Mouse (Mus musculus): ENCODE results near the gene Stk25. TPM values are rescaled to one million over a fixed set of nuclear protein-coding genes. Genes with fewer than 3 reads are reported as not detected.

The Stk25 gene
- polyA plus RNA-seq, 1 experiment from 2014 or later = 171 TPM

DNA sequence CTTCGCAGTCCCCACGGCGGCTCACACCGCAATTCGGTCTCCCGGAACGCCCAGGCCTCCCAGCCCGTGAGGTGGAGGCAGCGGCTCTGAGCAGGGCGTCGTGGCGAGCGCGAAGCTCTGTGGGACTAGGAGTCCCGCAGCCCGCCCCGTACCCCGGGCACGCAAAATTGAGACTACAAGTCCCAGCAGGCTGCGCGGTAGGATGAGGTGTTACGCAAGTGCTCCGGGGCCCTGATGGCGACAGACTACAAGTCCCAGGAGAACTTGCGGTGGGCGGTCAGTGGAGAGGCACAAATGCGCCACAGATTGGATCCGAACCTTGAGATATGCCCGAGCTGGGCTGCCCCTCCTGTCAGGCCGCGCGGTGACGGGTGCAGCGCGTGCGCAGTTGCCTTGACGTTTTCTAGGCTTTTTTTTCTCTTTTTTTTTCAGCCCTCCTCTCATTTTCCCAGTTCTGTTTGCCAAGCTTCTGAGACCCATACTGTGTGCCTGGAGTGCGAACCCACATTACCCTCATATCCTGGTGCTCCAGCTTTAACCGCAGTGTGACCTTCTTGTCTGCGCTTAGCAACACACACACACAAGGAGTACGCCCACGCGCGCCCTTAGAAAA, 22.8 kb downstream of the Stk25 start:
- peak; percentile 99 for ATAC-seq (ENCODE audit: insufficient number of reproducible peaks, insufficient read depth, low FRiP score, low read depth)
- Histone ChIP-seq H3K36me3 (ENCODE audit: control insufficient read depth, insufficient read depth, low read length) (no peaks in the 10 kb centered on the region; the same call in 1 of the 2 replicates), H3K4me2 (replicated peaks; ENCODE audit: low read depth, low read length) (peak overlapping the region; percentile 85), H3K9ac (replicated peaks; ENCODE audit: low read depth, low read length) (peak overlapping the region; percentile 74), H3K27ac (ENCODE audit: low read length) (peak overlapping the region; percentile 90), H3K4me3 (ENCODE audit: low read depth, low read length) (peak overlapping the region; percentile 91), H3K4me1 (ENCODE audit: control insufficient read depth, insufficient read depth, low read length) (peaks cover 11% of the 10 kb centered on the region; the same call in 1 of the 2 replicates), H3K27me3 (ENCODE audit: control insufficient read depth, insufficient read depth, low read length) (no peaks in the 10 kb centered on the region), H3K9me3 (ENCODE audit: control insufficient read depth, low read depth, low read length) (no peaks in the 10 kb centered on the region)
- 1% methylated on average over 44 of the region's 44 CpGs for WGBS

DNA sequence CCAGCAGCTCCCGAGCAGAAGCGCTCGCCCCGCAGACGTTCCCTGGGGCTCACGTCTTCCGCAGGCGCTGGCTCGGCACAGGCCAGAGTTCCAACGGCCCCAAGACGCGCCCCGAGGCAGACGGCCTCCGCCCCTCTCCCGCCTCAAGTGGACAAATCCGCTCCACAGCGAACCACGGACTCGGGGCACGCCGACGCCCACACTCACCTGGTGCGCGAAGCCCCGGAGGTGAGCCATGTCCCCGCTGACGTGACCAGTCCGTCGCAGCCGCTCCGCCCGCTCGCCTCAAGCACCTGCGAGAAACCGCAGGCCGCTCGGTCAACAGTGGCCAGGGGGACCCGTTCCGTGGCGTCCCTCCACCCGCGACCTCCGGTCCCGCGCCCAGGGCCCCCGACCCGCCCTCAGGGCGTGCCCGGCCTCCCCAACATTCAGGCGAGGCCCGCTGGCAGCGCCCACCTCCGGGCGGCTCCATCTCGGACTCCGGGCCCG, 23.3 kb downstream of the Stk25 start:
- Histone ChIP-seq H3K4me1 (ENCODE audit: control insufficient read depth, insufficient read depth, low read length) (peaks cover 11% of the 10 kb centered on the region; the same call in 1 of the 2 replicates), H3K27me3 (ENCODE audit: control insufficient read depth, insufficient read depth, low read length) (no peaks in the 10 kb centered on the region), H3K4me2 (replicated peaks; ENCODE audit: low read depth, low read length) (peak overlapping the region; percentile 85), H3K27ac (ENCODE audit: low read length) (peak overlapping the region; percentile 90), H3K4me3 (ENCODE audit: low read depth, low read length) (peak overlapping the region; percentile 91), H3K9ac (replicated peaks; ENCODE audit: low read depth, low read length) (peak overlapping the region; percentile 74), H3K36me3 (ENCODE audit: control insufficient read depth, insufficient read depth, low read length) (no peaks in the 10 kb centered on the region; the same call in 1 of the 2 replicates), H3K9me3 (ENCODE audit: control insufficient read depth, low read depth, low read length) (no peaks in the 10 kb centered on the region)
- under 1% methylated on average over 58 of the region's 58 CpGs for WGBS
- peak; percentile 64 for ATAC-seq (ENCODE audit: insufficient number of reproducible peaks, insufficient read depth, low FRiP score, low read depth)

DNA sequence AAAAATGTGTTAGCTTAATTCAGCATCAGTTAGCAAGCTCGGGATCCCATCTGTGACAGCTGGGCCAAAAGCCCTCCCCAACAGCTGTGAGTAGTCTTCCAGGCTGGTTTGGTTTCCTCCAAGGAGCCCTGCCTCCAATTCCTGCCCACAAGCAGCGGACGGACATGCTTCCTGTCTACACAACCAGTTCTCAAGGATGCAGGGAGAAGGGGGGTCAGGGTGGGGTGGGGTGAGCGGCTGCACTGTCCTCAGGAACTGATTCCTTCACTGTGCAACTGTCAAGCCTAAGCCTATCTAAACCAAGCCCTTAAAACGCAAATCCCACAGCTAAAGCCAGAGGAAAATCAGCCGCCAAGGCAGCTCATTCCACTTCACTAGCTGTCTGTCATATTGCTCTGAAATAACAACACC, 24.0 kb downstream of the Stk25 start:
- Histone ChIP-seq H3K9ac (replicated peaks; ENCODE audit: low read depth, low read length) (peak overlapping the region; percentile 74), H3K4me3 (ENCODE audit: low read depth, low read length) (peak overlapping the region; percentile 91), H3K27me3 (ENCODE audit: control insufficient read depth, insufficient read depth, low read length) (no peaks in the 10 kb centered on the region), H3K9me3 (ENCODE audit: control insufficient read depth, low read depth, low read length) (no peaks in the 10 kb centered on the region), H3K36me3 (ENCODE audit: control insufficient read depth, insufficient read depth, low read length) (no peaks in the 10 kb centered on the region; the same call in 1 of the 2 replicates), H3K4me2 (replicated peaks; ENCODE audit: low read depth, low read length) (peak overlapping the region; percentile 85), H3K27ac (ENCODE audit: low read length) (peak overlapping the region; percentile 90; the same call in 1 of the 2 replicates), H3K4me1 (ENCODE audit: control insufficient read depth, insufficient read depth, low read length) (peaks cover 11% of the 10 kb centered on the region; the same call in 1 of the 2 replicates)
- WGBS = under 1% methylated on average over 6 of the region's 6 CpGs
- no peak; the same call in 1 of the 2 replicates for ATAC-seq (ENCODE audit: insufficient number of reproducible peaks, insufficient read depth, low FRiP score, low read depth)

DNA sequence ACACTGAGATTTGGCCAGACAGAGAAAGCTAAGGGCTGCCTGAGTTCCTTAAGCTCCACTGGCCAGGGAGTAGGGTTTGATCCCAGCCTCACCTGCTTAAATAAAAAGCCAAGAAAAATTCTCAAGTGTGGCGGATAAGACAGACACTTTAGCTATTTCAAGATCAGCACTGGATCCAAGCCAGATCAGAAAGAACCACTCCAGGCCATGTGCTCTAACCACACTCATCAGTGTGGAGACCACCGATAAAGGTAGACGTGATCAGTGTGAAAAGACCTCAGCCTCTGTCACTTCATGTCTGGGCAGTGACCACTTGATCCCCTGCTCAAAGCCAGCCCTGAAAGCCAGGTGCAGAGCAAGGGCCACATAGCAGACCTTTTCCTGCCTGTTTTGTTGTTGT, 25.7 kb downstream of the Stk25 start:
- no peak for ATAC-seq (ENCODE audit: insufficient number of reproducible peaks, insufficient read depth, low FRiP score, low read depth)
- Histone ChIP-seq H3K36me3 (ENCODE audit: control insufficient read depth, insufficient read depth, low read length) (peaks cover 6% of the 10 kb centered on the region), H3K4me3 (ENCODE audit: low read depth, low read length) (no peak overlapping the region), H3K9me3 (ENCODE audit: control insufficient read depth, low read depth, low read length) (no peaks in the 10 kb centered on the region), H3K9ac (replicated peaks; ENCODE audit: low read depth, low read length) (no peak overlapping the region), H3K4me1 (ENCODE audit: control insufficient read depth, insufficient read depth, low read length) (peaks cover 11% of the 10 kb centered on the region; the same call in 1 of the 2 replicates), H3K4me2 (replicated peaks; ENCODE audit: low read depth, low read length) (no peak overlapping the region), H3K27me3 (ENCODE audit: control insufficient read depth, insufficient read depth, low read length) (no peaks in the 10 kb centered on the region), H3K27ac (ENCODE audit: low read length) (no peak overlapping the region)
- WGBS = 96% methylated on average over 3 of the region's 3 CpGs

DNA sequence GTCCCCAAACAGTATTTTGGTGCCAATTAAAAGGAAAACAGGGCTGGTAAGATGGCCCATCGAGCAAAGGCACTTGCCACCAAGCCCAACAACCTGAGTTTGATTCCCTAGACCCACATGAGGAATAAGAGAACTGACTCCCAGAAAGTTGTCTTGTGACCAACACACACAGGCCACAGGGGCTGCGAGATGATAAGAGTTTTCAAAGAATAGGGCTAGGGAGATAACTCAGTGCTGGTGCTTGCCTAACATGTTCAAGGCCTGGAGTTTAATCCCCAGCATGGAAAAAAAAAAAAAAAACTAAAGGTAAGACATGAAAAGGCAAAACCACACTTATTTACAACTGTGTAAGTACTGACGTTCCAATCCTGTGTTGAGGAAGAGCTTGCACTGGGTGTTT, 27.7 kb downstream of the Stk25 start:
- Histone ChIP-seq H3K4me2 (replicated peaks; ENCODE audit: low read depth, low read length) (no peak overlapping the region), H3K27ac (ENCODE audit: low read length) (no peak overlapping the region), H3K36me3 (ENCODE audit: control insufficient read depth, insufficient read depth, low read length) (peaks cover 20% of the 10 kb centered on the region), H3K4me3 (ENCODE audit: low read depth, low read length) (no peak overlapping the region), H3K9me3 (ENCODE audit: control insufficient read depth, low read depth, low read length) (no peaks in the 10 kb centered on the region), H3K4me1 (ENCODE audit: control insufficient read depth, insufficient read depth, low read length) (peaks cover 11% of the 10 kb centered on the region; the same call in 1 of the 2 replicates), H3K27me3 (ENCODE audit: control insufficient read depth, insufficient read depth, low read length) (no peaks in the 10 kb centered on the region), H3K9ac (replicated peaks; ENCODE audit: low read depth, low read length) (no peak overlapping the region)
- ATAC-seq (ENCODE audit: insufficient number of reproducible peaks, insufficient read depth, low FRiP score, low read depth) = no peak
- 83% methylated on average over 3 of the region's 3 CpGs for WGBS

DNA sequence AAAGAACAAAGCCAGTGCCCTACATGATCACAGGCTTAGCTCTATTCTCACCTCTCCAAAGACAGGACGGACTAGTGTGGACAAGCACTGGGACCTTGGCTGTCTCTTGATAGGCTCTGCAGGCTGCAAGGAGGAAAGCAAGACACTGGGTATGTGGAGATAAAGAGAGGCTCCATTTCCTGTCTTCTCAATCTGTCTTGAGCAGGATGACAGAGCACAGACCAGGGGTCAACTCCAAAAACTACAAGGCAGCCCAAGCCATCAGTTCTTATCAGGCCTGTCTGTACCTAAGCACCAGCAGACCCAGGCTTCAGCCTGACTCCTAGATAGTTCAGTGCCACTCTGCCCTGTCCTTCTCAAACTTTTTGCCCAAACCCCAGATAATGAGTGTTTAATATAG, 34.0 kb downstream of the Stk25 start:
- H3K4me2 ChIP-seq (replicated peaks; ENCODE audit: low read depth, low read length) = no peak overlapping the region
- no peak overlapping the region for H3K4me3 ChIP-seq (ENCODE audit: low read depth, low read length)
- WGBS = 72% methylated on average over 1 of the region's 1 CpGs
- no peak overlapping the region for H3K9ac ChIP-seq (replicated peaks; ENCODE audit: low read depth, low read length)
- H3K9me3 ChIP-seq (ENCODE audit: control insufficient read depth, low read depth, low read length) = no peaks in the 10 kb centered on the region
- peaks cover 65% of the 10 kb centered on the region for H3K36me3 ChIP-seq (ENCODE audit: control insufficient read depth, insufficient read depth, low read length)
- H3K27me3 ChIP-seq (ENCODE audit: control insufficient read depth, insufficient read depth, low read length) = no peaks in the 10 kb centered on the region
- no peaks in the 10 kb centered on the region for H3K4me1 ChIP-seq (ENCODE audit: control insufficient read depth, insufficient read depth, low read length)
- H3K27ac ChIP-seq (ENCODE audit: low read length) = no peak overlapping the region
- ATAC-seq (ENCODE audit: insufficient number of reproducible peaks, insufficient read depth, low FRiP score, low read depth) = no peak

DNA sequence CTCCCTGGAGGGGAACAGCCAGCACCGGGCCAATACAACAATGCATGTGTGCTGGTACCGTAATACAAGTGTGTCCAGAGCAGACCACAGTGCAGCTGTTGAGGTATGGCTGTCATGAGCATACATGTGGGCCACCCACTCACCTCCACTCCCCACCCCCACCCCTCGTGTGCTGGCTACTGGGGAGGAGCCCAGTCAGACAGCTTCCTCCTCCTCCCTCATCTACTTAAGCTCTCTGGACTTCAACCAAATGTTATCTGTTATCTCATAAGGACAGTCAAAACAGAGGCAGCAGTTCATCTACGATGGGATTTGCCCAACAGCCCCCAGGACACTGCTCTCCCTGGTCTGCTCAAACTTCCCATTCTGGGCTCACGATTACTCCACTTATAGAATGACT, 39.5 kb downstream of the Stk25 start:
- ATAC-seq (ENCODE audit: insufficient number of reproducible peaks, insufficient read depth, low FRiP score, low read depth) = no peak
- Histone ChIP-seq H3K4me3 (ENCODE audit: low read depth, low read length) (no peak overlapping the region), H3K9ac (replicated peaks; ENCODE audit: low read depth, low read length) (no peak overlapping the region), H3K27ac (ENCODE audit: low read length) (no peak overlapping the region), H3K4me1 (ENCODE audit: control insufficient read depth, insufficient read depth, low read length) (no peaks in the 10 kb centered on the region), H3K4me2 (replicated peaks; ENCODE audit: low read depth, low read length) (no peak overlapping the region), H3K36me3 (ENCODE audit: control insufficient read depth, insufficient read depth, low read length) (peaks cover 31% of the 10 kb centered on the region; the same call in 1 of the 2 replicates), H3K27me3 (ENCODE audit: control insufficient read depth, insufficient read depth, low read length) (no peaks in the 10 kb centered on the region), H3K9me3 (ENCODE audit: control insufficient read depth, low read depth, low read length) (no peaks in the 10 kb centered on the region)
- WGBS = 64% methylated on average over 5 of the region's 5 CpGs

DNA sequence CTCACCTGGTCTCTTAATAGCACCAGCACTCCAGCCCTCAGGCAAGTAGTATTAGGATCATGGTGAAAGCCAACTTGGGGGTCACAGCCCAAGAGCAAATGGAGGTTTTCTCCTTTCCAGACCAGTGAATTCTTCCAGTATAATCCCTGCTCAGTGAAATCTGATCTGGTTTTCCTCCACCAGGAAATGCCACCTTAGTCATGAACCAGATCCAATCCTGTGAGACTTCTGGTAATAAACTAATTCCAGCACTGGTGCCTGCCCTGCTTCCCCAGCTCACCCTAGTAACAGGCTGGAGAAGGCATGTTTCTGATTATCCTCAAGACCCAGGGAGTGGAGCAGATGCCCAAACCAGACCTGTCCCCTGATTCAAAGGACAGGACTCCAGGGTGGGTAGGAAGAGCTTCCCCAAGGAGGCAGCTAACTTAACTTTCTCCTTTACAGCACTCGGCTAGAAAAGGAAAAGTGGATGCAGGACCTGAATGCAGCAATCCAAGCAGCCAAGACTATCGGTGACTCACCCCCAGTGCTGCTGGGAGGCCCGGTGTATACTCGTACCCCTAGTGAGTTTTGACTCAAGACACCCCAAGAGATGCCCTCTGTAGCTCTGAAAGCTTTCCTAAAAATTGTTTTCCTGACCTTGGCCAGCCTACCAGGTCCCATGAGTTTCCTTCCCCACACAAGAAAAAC, 40.3 kb downstream of the Stk25 start:
- Histone ChIP-seq H3K27me3 (ENCODE audit: control insufficient read depth, insufficient read depth, low read length) (no peaks in the 10 kb centered on the region), H3K4me1 (ENCODE audit: control insufficient read depth, insufficient read depth, low read length) (no peaks in the 10 kb centered on the region), H3K9me3 (ENCODE audit: control insufficient read depth, low read depth, low read length) (no peaks in the 10 kb centered on the region), H3K4me3 (ENCODE audit: low read depth, low read length) (no peak overlapping the region), H3K36me3 (ENCODE audit: control insufficient read depth, insufficient read depth, low read length) (peaks cover 26% of the 10 kb centered on the region; the same call in 1 of the 2 replicates), H3K4me2 (replicated peaks; ENCODE audit: low read depth, low read length) (no peak overlapping the region), H3K27ac (ENCODE audit: low read length) (no peak overlapping the region), H3K9ac (replicated peaks; ENCODE audit: low read depth, low read length) (no peak overlapping the region)
- no peak for ATAC-seq (ENCODE audit: insufficient number of reproducible peaks, insufficient read depth, low FRiP score, low read depth)
- WGBS = 82% methylated on average over 4 of the region's 4 CpGs
